Mouse (Mus musculus) liver, adult 2 months (tissue): Measurements from ENCODE around the gene Stk32c. TPM values are rescaled to one million over a fixed set of nuclear protein-coding genes. Genes with fewer than 3 reads are reported as not detected.

ENCODE experiments used
- DNase-seq: peaks from one replicate; pipeline ENCODE4 v3.0.0-alpha.2; 2011; ENCODE audit warnings: low read depth, low spot score; ENCODE audit errors: extremely low read depth
- H3K27ac ChIP-seq: fragments of 200-500 bp; replicated peaks from 2 replicates; pipeline ENCODE4 v1.5.1; 2012; ENCODE audit warnings: low read depth, mild to moderate bottlenecking, control low read depth, inconsistent platforms, low read length; ENCODE audit not compliant: insufficient read depth
- H3K27me3 ChIP-seq: fragments of 200-500 bp; 2 replicates; pipeline ENCODE4 v1.6.1; 2012; ENCODE audit warnings: mild to moderate bottlenecking, moderate library complexity, low read length, inconsistent platforms; ENCODE audit not compliant: control insufficient read depth, insufficient read depth
- H3K36me3 ChIP-seq: fragments of 200-500 bp; 2 replicates; pipeline ENCODE4 v1.6.1; 2012; ENCODE audit warnings: low read length, inconsistent platforms; ENCODE audit not compliant: control insufficient read depth, insufficient read depth
- H3K4me1 ChIP-seq: fragments of 200-500 bp; 2 replicates; pipeline ENCODE4 v1.6.1; 2011; ENCODE audit warnings: low read length; ENCODE audit not compliant: control insufficient read depth, insufficient read depth
- H3K4me3 ChIP-seq: fragments of 200-500 bp; 2 replicates; pipeline ENCODE4 v1.5.1; 2011; ENCODE audit warnings: low read depth, mild to moderate bottlenecking, control low read depth, low read length, moderate library complexity; ENCODE audit not compliant: insufficient read depth
- H3K79me2 ChIP-seq: fragments of 200-500 bp; 2 replicates; pipeline ENCODE4 v1.6.1; 2012; ENCODE audit warnings: inconsistent platforms, mild to moderate bottlenecking, low read length, moderate library complexity; ENCODE audit not compliant: control insufficient read depth, insufficient read depth
- H3K9ac ChIP-seq: fragments of 200-500 bp; 2 replicates; pipeline ENCODE4 v1.6.1; 2012; ENCODE audit warnings: low read depth, mild to moderate bottlenecking, control low read depth, inconsistent platforms, low read length
- CTCF ChIP-seq: fragments of 200-500 bp; IDR thresholded peaks from 2 replicates; pipeline ENCODE4 v1.5.1; 2011; ENCODE audit warnings: low read depth, low read length, control low read depth
- POLR2A ChIP-seq: fragments of 200-500 bp; IDR thresholded peaks from 2 replicates; pipeline ENCODE4 v1.6.1; 2011; ENCODE audit warnings: low read length, control low read depth; ENCODE audit not compliant: insufficient read depth; ENCODE audit errors: extremely low read depth
- WGBS: fragments of 180-500 bp; shearing (Covaris S2); methylation state at CpG from one replicate; pipeline ENCODE4 v1.1.7; 2018; 5-methylcytosine and 5-hydroxymethylcytosine counted together
- polyA plus RNA-seq: library from polyadenylated mRNA; depleted of rRNA; stranded (reverse); fragments of >200 nt; gene quantifications from 2 replicates; pipeline ENCODE4 v1.2.3, GENCODE M21; 2012
- total RNA-seq: library from RNA; depleted of rRNA; stranded (reverse); fragments of >200 nt; gene quantifications from 2 replicates; pipeline ENCODE4 v1.2.3, GENCODE M21; 2014

The Stk32c gene
- total and polyA plus RNA-seq, 2 experiments = 0.18 to 0.21 TPM

DNA sequence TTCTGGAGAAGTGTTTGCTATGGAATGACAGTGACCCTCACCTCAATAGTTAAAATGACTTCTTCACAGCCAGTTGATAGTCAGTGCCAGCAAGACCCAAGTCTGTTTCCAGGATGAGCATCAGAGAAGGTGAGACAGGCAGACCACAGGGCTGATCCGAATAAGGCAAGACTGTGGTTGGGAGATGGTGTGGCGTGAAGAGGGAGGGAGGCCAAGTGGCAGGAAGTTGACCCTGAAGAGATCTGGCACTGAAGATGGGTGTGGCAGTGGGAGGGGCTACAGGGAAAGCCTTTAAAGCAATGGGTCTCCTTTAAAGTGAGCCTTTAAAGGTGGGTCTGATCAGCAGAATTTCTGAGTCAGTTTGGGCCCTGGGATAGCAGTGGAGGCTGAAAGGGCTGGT lies 55.6 kb downstream of the Stk32c start:
- DNase-seq = no peak
- Histone ChIP-seq H3K79me2 (no peaks in the 10 kb centered on the region), H3K27me3 (no peaks in the 10 kb centered on the region), H3K9ac (no peak overlapping the region), H3K27ac (no peak overlapping the region), H3K4me3 (no peak overlapping the region), H3K36me3 (no peaks in the 10 kb centered on the region), H3K4me1 (no peaks in the 10 kb centered on the region)
- no peak for TF ChIP-seq CTCF
- TF ChIP-seq POLR2A = no peak
- WGBS = 35% methylated on average over 2 of the region's 2 CpGs

- no peaks in the 10 kb centered on the region for H3K79me2 ChIP-seq
- no peak overlapping the region for H3K9ac ChIP-seq
- H3K4me3 ChIP-seq = no peak overlapping the region
- no peaks in the 10 kb centered on the region for H3K27me3 ChIP-seq
- no peaks in the 10 kb centered on the region for H3K36me3 ChIP-seq
- no peak for DNase-seq
- no peaks in the 10 kb centered on the region for H3K4me1 ChIP-seq
- no peak for TF ChIP-seq POLR2A
- no peak for TF ChIP-seq CTCF
- 77% methylated on average over 10 of the region's 10 CpGs for WGBS
- no peak overlapping the region for H3K27ac ChIP-seq
Measured at GRCm38 (mm10) chr7:139156341-139157058, 56.6 kb downstream of the Stk32c start.

DNA sequence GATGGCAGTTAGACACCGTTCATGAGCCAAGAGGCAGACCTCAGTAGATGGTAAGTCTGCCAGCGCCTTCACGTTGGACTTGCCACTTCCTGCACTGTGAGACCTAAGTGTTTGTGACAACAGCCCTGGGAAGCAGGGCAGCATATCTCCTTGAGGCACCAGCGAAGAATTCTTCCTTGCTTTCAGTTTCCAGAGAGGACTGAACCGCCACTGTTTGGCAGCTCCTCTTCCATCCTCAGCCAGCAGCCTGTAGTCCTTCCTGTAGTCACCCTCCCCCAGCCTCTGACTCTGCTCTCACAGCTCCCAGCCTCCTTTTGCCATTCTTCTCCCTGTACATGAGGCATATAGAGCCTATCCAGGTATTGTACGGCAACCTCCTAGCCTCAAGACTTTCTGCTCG lies 60.2 kb downstream of the Stk32c start:
- DNase-seq = peak; percentile 8
- 63% methylated on average over 7 of the region's 7 CpGs for WGBS
- H3K9ac ChIP-seq = no peak overlapping the region
- H3K27me3 ChIP-seq = no peaks in the 10 kb centered on the region
- no peak overlapping the region for H3K4me3 ChIP-seq
- no peaks in the 10 kb centered on the region; the same call in 1 of the 2 replicates for H3K4me1 ChIP-seq
- H3K36me3 ChIP-seq = no peaks in the 10 kb centered on the region
- no peaks in the 10 kb centered on the region for H3K79me2 ChIP-seq
- TF ChIP-seq CTCF = no peak
- no peak for TF ChIP-seq POLR2A
- no peak overlapping the region; the same call in 1 of the 2 replicates for H3K27ac ChIP-seq

GRCm38 (mm10) chr7:139151116-139151515 lies 62.0 kb downstream of the Stk32c start:
- Histone ChIP-seq H3K27me3 (no peaks in the 10 kb centered on the region), H3K4me1 (no peaks in the 10 kb centered on the region; the same call in 1 of the 2 replicates), H3K36me3 (no peaks in the 10 kb centered on the region), H3K4me3 (no peak overlapping the region), H3K79me2 (no peaks in the 10 kb centered on the region), H3K9ac (no peak overlapping the region), H3K27ac (no peak overlapping the region)
- TF ChIP-seq POLR2A (no peak), CTCF (no peak)
- DNase-seq = peak; percentile 8
- 30% methylated on average over 10 of the region's 10 CpGs for WGBS

- no peaks in the 10 kb centered on the region for H3K27me3 ChIP-seq
- H3K9ac ChIP-seq = no peak overlapping the region
- no peaks in the 10 kb centered on the region; the same call in 1 of the 2 replicates for H3K4me1 ChIP-seq
- no peak overlapping the region for H3K27ac ChIP-seq
- no peak overlapping the region for H3K4me3 ChIP-seq
- H3K79me2 ChIP-seq = no peaks in the 10 kb centered on the region
- no peak for DNase-seq
- WGBS = 55% methylated on average over 7 of the region's 7 CpGs
- TF ChIP-seq POLR2A (no peak), CTCF (no peak)
- no peaks in the 10 kb centered on the region for H3K36me3 ChIP-seq
Measured at GRCm38 (mm10) chr7:139149373-139149772, 63.7 kb downstream of the Stk32c start.

DNA sequence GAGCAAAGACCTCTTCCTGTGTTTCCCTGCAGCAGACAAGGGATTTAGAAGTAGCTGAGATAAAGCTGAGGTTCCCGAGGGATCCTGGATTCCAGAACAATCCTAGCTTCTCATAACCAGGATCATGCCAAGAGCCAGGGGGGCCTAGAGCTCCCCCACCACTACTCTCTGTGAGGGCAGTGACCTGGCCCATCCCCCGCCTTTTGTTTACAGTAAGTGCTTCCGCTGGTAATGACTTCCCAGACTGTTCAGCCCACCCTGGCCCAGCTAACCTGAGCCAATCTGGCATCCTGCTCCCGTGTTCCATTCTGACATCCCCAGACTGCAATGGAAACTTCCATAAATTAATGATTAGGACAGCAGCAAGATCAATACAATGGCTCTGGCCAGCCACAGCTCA lies 65.7 kb downstream of the Stk32c start:
- DNase-seq = no peak
- no peak overlapping the region for H3K4me3 ChIP-seq
- no peaks in the 10 kb centered on the region; the same call in 1 of the 2 replicates for H3K4me1 ChIP-seq
- H3K27ac ChIP-seq = no peak overlapping the region
- whole genome bisulfite sequencing = 31% methylated on average over 4 of the region's 4 CpGs
- no peak overlapping the region for H3K9ac ChIP-seq
- H3K27me3 ChIP-seq = no peaks in the 10 kb centered on the region
- H3K79me2 ChIP-seq = no peaks in the 10 kb centered on the region
- no peaks in the 10 kb centered on the region for H3K36me3 ChIP-seq
- no peak for TF ChIP-seq CTCF
- TF ChIP-seq POLR2A = no peak
